Mouse (Mus musculus) bone marrow, adult 2 months (tissue): ENCODE measurements at regions not wholly inside any gene's neighbourhood (a gene's known extent, or its start where the extent isn't known, plus 50 kb on each side); places are given as distances from the start of the nearest gene placed in this dataset.

ENCODE experiments used
- CTCF ChIP-seq: fragments of 200-500 bp; IDR thresholded peaks from 2 replicates; pipeline ENCODE4 v1.5.1; 2011; ENCODE audit warnings: low read length, control low read depth; ENCODE audit not compliant: control insufficient read depth, insufficient read depth
- POLR2A ChIP-seq: fragments of 200-500 bp; IDR thresholded peaks from 2 replicates; pipeline ENCODE4 v1.6.1; 2011; ENCODE audit warnings: low read depth, mild to moderate bottlenecking, control low read depth, low read length, borderline replicate concordance; ENCODE audit not compliant: control insufficient read depth

GRCm38 (mm10) chr13:107822198-107822597, 222.0 kb upstream of the Smim15 start:
- TF ChIP-seq CTCF: no peak
- no peak for TF ChIP-seq POLR2A
